Mouse (Mus musculus) brain, embryonic 14.5 days (tissue): ENCODE measurements around the gene Pacs1. TPM values are rescaled to one million over a fixed set of nuclear protein-coding genes. Genes with fewer than 3 reads are reported as not detected.
"Not testable (repeated sequence)": the region's sequence is repeated elsewhere in the genome, so short reads cannot be mapped to it uniquely, and the experiment has no call there.

Experiments used
- DNase-seq: peaks from one replicate; pipeline ENCODE4 v3.0.0-alpha.2; 2011; ENCODE audit warnings: low read depth
- CTCF ChIP-seq: fragments of 200-500 bp; IDR thresholded peaks from 2 replicates; pipeline ENCODE4 v1.5.1; 2012; ENCODE audit warnings: inconsistent platforms, mild to moderate bottlenecking, moderate library complexity, borderline replicate concordance; ENCODE audit not compliant: insufficient read depth, insufficient read length; ENCODE audit errors: extremely low read depth
- POLR2A ChIP-seq: fragments of 200-500 bp; IDR thresholded peaks from 2 replicates; pipeline ENCODE4 v1.6.1; 2012; ENCODE audit warnings: mild to moderate bottlenecking, inconsistent platforms, borderline replicate concordance; ENCODE audit not compliant: poor library complexity, insufficient read depth, insufficient read length, severe bottlenecking; ENCODE audit errors: extremely low read depth
- polyA plus RNA-seq: library from polyadenylated mRNA; depleted of rRNA; stranded (reverse); fragments of >200 nt; gene quantifications from 2 replicates; pipeline ENCODE4 v1.2.3, GENCODE M21; 2012; rRNA removed

Gene Pacs1
- polyA plus RNA-seq, 1 experiment = 71.6 TPM

GRCm38 (mm10) chr19:5087884-5088728 is 184.8 kb downstream of the Pacs1 start, which contains the start of gene Yif1a:
Yif1a (plus strand) TSS chr19:5088538.
- DNase-seq = peak; percentile 100
- TF ChIP-seq CTCF (peak; percentile 59), POLR2A (peak; percentile 47; the same call in 1 of the 2 replicates)

DNA sequence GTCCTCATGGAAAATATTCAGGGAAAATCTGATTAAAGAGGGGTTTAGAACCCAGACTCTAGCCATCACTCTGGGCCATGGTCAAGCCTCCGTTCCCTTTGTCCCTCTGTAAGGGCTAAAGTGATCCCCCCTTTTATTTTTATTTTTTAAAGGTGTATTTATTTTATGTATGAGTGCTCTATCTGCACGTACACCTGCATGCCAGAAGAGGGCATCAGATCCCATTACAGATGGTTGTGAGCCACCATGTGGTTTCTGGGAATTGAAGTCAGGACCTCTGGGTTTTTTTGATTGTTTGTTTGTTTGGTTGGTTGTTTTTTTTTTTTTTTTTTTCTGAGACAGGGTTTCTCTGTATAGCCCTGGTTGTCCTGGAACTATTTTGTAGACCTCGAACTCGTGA is 186.4 kb downstream of the Pacs1 start:
- DNase-seq = not testable (repeated sequence)

- no peak for TF ChIP-seq POLR2A
- TF ChIP-seq CTCF = no peak
- no peak for DNase-seq
Observed at GRCm38 (mm10) chr19:5085145-5085863, 187.6 kb downstream of the Pacs1 start, which contains the start of gene Tmem151a. Tmem151a (minus strand) TSS chr19:5085531.

GRCm38 (mm10) chr19:5084834-5085144 is 188.1 kb downstream of the Pacs1 start:
- TF ChIP-seq POLR2A = no peak
- TF ChIP-seq CTCF = no peak
- DNase-seq = no peak

DNA sequence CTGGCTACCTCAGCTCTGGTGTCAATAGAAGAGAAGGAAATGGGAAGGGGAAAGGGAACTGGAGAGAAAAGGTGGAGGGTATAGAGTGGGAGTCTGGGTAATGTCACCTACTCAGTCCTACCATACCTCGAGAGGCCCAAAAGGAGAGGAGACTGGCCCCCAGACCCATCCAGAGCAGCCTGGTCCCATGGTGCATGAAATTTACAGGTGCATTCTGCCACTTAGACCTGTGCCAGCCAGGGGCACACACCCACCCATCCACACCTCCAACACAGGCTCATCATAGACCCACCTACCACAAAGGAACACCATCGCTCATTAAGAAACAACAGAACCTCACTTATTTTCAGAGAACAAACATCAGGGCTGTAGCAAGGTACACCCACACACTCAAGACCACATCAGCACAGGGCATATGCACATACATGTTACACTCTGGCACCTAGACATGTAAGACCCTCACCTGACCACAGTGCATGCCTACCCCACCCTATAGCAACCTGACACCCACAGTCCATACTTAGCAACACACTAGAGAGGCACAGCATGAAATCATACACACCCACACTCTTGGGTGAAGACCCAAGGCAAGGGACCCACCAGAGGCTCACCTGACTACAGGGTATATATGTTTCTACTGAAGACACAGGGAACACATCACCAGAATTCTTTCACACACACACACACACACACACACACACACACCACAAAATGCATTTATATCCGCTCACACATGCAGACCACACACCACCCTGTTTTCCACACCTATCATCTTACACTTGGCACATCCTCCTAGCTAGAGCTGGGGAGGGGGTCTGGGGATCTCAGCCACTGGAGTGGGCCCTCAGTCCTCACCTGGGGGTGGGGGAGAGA is 188.7 kb downstream of the Pacs1 start:
- no peak for DNase-seq
- no peak for TF ChIP-seq POLR2A
- no peak for TF ChIP-seq CTCF

Other genes with a start within 250 kb of the Pacs1 start
- gene Slc29a2, start 249.3 kb downstream of the Pacs1 start, polyA plus RNA-seq = 31.1 and 34.9 TPM in 2 replicates
- 46.8 and 49.8 TPM in 2 replicates for gene B4gat1, start 234.3 kb downstream of the Pacs1 start, polyA plus RNA-seq
- 1.9 and 2.8 TPM in 2 replicates for gene AC124502.3, start 234.2 kb downstream of the Pacs1 start, polyA plus RNA-seq
- 32.9 and 39.8 TPM in 2 replicates for gene Brms1, start 231.8 kb downstream of the Pacs1 start, polyA plus RNA-seq
- gene Rin1, start 222.6 kb downstream of the Pacs1 start, polyA plus RNA-seq = 4.0 and 4.3 TPM in 2 replicates
- 15.5 and 24.7 TPM in 2 replicates for gene Cd248, start 205.0 kb downstream of the Pacs1 start, polyA plus RNA-seq
- 6.8 and 10.7 TPM in 2 replicates for gene Tmem151a, start 187.6 kb downstream of the Pacs1 start, polyA plus RNA-seq
- 62.8 and 63.2 TPM in 2 replicates for gene Yif1a, start 184.6 kb downstream of the Pacs1 start, polyA plus RNA-seq
- 467 and 494 TPM in 2 replicates for gene Cnih2, start 174.6 kb downstream of the Pacs1 start, polyA plus RNA-seq
- gene Rab1b, start 166.0 kb downstream of the Pacs1 start, polyA plus RNA-seq = 195 and 205 TPM in 2 replicates
- gene Klc2, start 154.6 kb downstream of the Pacs1 start, polyA plus RNA-seq = 117 and 134 TPM in 2 replicates
- gene Sf3b2, start 22.3 kb upstream of the Pacs1 start, polyA plus RNA-seq = 178 and 192 TPM in 2 replicates
- gene Gal3st3, start 25.2 kb upstream of the Pacs1 start, polyA plus RNA-seq = 45.5 and 55.4 TPM in 2 replicates
- not detected in 2 replicates for gene Catsper1, start 62.6 kb upstream of the Pacs1 start, polyA plus RNA-seq
- 1.3 and 1.6 TPM in 2 replicates for gene Cst6, start 76.5 kb upstream of the Pacs1 start, polyA plus RNA-seq
- 37.2 and 38.4 TPM in 2 replicates for gene Eif1ad, start 93.6 kb upstream of the Pacs1 start, polyA plus RNA-seq
- gene Banf1, start 94.0 kb upstream of the Pacs1 start, polyA plus RNA-seq = 181 and 258 TPM in 2 replicates
- 40.9 and 65.0 TPM in 2 replicates for gene Sart1, start 115.6 kb upstream of the Pacs1 start, polyA plus RNA-seq
- gene Tsga10ip, start 129.4 kb upstream of the Pacs1 start, polyA plus RNA-seq = 0.04 and 0.20 TPM in 2 replicates
- 224 and 257 TPM in 2 replicates for gene Drap1, start 151.9 kb upstream of the Pacs1 start, polyA plus RNA-seq
- gene AI837181, start 152.0 kb upstream of the Pacs1 start, polyA plus RNA-seq = 86.4 and 106 TPM in 2 replicates
- not detected in 2 replicates for gene Fosl1, start 174.4 kb upstream of the Pacs1 start, polyA plus RNA-seq
- gene Ccdc85b, start 184.8 kb upstream of the Pacs1 start, polyA plus RNA-seq = 9.6 and 12.1 TPM in 2 replicates
- gene Fibp, start 187.5 kb upstream of the Pacs1 start, polyA plus RNA-seq = 179 and 266 TPM in 2 replicates
- 2.9 and 3.7 TPM in 2 replicates for gene Ctsw, start 195.4 kb upstream of the Pacs1 start, polyA plus RNA-seq
- 47.7 and 58.5 TPM in 2 replicates for gene Efemp2, start 200.8 kb upstream of the Pacs1 start, polyA plus RNA-seq
- 46.4 and 73.2 TPM in 2 replicates for gene Mus81, start 215.3 kb upstream of the Pacs1 start, polyA plus RNA-seq
- 1,637 and 1,665 TPM in 2 replicates for gene Cfl1, start 217.3 kb upstream of the Pacs1 start, polyA plus RNA-seq
- 2.5 and 4.7 TPM in 2 replicates for gene 1700020D05Rik, start 230.7 kb upstream of the Pacs1 start, polyA plus RNA-seq
- 92.3 and 123 TPM in 2 replicates for gene Snx32, start 237.4 kb upstream of the Pacs1 start, polyA plus RNA-seq